Mouse (Mus musculus) kidney, adult 11 months (tissue): ENCODE results near the gene Tmub1.
A peak's percentile ranks its signal among the peaks of the same experiment; 100 is the strongest.
"Not testable (repeated sequence)": the region's sequence is repeated elsewhere in the genome, so short reads cannot be mapped to it uniquely, and the experiment has no call there.

Experiments
- DNase-seq: peaks from one replicate; pipeline ENCODE4 v3.0.0; 2022

Gene Tmub1

GRCm38 (mm10) chr5:24423129-24424003 is 24.3 kb downstream of the Tmub1 start, which contains the start of the genes Cdk5 and Slc4a2:
TSS of gene Cdk5 (minus strand) at chr5:24423530.
TSS of gene Slc4a2 (plus strand) at chr5:24423837.
- peak; percentile 100 for DNase-seq

- no peak for DNase-seq
These were observed 27.3 kb downstream of the Tmub1 start for GRCm38 (mm10) chr5:24420381-24420780.

DNA sequence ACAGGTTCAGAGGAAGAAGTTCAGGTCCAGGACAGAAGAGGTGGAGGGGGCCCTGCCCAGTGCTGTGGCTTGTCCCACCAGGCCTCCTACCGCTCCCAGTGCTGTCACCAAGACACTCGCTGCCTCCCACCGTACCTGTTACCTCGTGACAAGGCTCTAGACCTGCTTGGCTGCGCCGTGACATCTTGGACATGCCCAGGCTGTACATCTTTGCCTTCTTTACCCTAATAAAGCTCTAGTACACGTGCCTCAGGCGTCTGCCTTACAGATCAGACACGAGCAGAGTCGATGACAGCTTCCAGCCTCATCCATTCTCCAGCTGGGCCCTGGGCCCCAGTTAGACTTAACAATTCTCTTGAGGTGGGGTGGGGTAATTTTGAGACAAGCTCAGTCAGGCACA is 30.1 kb downstream of the Tmub1 start:
- DNase-seq, result no peak

GRCm38 (mm10) chr5:24416222-24416736 is 31.4 kb downstream of the Tmub1 start:
- DNase-seq, result peak; percentile 48

- DNase-seq, result no peak
These were observed 33.7 kb downstream of the Tmub1 start for GRCm38 (mm10) chr5:24413938-24414337.

DNA sequence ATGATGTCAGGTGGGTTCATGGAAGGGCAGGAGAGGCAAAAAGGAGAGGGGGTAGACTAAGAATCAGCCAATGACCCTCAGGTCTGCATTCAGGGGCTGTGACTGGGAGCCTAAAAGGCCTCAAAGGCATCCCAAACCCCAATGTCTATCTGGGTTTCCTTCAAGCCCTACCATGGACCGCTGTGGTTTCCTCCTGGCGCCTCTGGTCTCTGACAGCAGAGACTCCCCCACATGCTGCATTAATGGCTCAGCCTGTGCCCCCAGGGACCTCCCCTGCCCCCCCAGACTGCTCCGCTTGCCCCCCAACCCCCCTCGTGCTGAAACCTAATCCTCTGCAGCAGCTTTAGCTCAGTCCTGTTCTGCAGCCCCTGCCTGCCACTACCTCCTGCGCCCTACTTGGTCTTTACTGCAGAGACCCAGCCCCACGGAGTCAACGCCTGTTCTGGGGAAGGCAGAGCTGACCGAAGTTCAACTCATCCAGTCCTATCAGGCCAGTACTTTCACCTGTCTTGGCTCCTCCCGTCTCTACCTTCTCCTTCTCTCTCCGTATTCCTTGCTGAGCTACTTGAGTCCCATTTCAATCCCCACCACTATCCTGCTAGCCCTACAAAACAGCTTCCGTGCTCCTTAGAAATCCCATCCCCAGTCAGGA is 34.5 kb downstream of the Tmub1 start, which contains the start of gene Asic3:
Gene Asic3, plus strand, starts transcription at position 351 of the 652 bp plus-strand sequence.
- DNase-seq, result no peak

- DNase-seq, result no peak
These were observed 35.6 kb downstream of the Tmub1 start for GRCm38 (mm10) chr5:24412063-24412462.

- DNase-seq, result no peak
These were observed 38.2 kb downstream of the Tmub1 start for GRCm38 (mm10) chr5:24409466-24409865.

GRCm38 (mm10) chr5:24408651-24409050 is 39.0 kb downstream of the Tmub1 start:
- peak; percentile 40 for DNase-seq

DNA sequence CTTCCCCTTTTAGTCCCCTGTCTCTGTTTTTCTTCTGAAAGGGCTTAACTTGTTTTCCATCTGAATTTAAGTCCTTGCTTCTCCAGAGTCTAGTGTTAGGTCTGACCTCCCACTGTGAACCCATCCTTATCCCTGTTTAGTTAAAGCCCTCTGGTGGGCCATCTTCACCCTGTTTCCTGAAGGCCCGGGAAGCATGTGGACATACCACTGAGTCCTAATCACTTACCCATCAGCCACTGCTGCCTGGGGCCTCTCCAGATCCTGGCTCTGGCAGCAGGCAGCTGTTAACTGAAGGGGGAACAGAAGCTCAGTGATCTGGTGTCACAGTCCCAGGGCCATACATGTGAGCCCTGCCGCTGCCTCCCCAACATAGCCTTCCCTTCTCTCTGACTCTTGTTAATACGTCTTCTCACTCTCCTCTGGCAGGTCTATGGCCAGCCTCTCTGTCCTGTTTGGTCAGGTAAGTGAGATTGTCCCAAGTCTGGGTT is 42.2 kb downstream of the Tmub1 start:
- no peak for DNase-seq

DNA sequence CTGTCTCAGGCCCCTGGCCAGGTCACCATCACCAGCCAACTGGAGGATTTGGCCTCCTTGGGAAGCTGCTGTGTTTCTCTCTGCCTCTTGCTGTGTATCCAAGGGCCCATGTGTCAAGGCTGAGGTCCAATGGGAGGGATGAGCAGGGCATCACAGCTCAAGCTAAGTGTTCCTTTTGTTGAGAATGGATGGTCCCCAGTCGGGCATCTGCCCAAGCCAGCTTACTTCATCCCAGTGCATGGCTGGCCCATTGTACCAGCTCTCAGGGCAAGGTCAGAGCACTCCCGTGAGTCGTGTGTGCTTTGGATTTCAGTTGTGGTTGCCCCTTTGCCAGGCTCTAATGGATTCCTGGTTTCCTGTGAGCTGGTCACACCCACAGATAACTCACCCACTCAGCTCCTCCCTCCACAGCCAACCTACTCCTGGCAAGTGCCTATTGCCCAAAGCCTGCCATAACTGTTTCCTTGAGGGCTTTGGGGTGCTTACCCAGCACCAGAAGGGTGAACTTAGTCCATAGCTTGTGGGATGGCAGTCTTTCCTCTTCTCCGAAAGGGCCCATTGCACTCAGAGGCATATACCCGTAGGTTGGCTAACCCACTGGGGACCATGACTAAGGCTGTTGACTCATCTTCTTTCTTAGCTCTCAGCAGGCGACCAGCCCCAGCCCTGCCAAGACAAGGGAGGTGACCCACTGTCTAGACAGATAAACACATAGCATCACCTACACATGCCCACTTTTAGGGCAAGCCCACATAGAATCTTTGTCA is 42.9 kb downstream of the Tmub1 start:
- no peak for DNase-seq

DNA sequence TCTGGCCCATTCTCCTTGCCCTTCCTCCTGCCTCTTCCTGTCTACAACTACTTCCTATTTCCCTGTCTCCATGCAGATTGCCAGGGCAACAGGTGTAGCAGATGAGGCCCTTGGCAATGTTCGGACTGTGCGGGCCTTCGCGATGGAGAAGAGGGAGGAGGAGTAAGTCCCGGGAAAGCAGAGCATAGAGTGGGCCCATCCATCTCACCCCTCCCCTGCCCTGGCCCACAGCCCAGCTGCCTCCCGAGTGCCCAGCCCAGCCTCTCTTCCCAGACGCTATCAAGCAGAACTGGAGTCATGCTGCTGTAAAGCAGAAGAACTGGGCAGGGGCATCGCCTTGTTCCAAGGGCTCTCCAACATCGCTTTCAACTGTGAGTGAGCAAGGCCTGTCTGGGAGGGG is 45.7 kb downstream of the Tmub1 start:
- DNase-seq, result no peak

DNA sequence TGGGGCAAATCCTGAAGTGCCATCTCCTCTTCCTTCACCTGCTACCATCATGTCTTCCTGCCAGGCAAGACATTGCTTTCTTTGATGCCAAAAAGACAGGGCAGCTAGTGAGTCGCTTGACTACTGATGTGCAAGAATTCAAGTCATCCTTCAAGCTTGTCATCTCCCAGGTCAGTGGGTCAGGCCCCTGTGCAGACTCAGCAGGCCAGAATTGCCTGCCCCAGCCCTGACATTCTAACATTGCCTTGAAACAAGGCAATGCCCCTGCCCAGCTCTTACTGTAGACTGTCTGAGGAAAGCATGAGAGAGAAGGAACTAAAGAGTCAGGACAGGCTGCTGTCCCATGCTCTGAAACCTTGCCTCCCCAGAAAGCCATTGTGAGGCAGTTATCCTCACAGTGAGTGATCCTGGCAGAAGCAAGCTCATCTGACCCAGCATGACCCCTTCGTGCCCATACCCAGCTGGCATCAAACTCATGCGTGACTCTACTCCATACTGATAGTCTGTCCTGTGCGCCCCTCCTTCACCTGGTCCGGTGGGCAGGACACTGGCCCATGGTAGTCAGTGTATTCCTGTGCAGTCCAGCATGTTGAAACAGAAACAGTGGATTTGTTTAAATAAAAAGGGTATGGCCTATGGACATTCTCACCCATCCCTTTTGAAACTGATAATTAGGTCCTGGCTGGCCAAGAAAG is 46.6 kb downstream of the Tmub1 start:
- no peak for DNase-seq

DNA sequence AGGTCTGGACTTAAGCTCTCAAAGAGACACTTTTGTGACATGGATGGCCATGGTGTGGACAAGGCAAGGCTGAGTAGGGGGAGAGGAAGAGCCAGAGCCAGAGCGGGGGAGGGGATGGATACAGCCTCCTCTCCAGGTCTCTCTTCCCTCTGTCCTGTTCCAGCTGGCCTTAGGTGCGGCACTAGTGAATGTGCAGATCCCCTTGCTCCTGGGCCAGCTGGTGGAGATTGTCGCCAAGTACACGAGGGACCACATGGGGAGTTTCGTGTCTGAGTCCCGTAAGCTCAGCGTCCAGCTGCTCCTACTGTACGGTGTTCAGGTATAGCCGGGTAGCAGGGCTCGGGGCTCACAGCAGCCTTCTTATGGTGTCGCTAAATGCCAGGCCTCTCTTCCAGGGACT is 47.3 kb downstream of the Tmub1 start:
- no peak for DNase-seq

DNA sequence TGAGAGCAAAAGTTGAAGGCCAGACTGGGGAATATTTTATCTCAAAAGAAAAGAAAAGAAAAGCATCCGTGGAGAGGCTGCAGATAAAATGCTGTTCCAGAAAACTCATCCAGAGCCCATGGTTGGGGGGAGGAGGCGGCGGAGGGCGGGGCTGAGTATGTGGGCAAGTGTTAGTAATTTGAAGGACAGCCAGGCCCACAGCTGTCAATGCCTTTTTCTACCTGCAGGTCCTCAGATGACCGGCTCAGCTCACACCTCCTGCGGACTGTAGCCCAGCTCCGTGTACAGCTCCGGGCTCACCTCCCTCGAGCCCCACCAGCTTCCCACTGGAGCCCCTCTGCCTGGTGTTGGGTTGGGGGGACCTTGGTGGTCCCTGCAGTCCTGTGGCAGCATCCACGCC is 48.0 kb downstream of the Tmub1 start:
- DNase-seq, result no peak

- DNase-seq, result not testable (repeated sequence)
These were observed 51.4 kb downstream of the Tmub1 start for GRCm38 (mm10) chr5:24396254-24396653.
